ENCODE assay signal across 10 mouse cellular contexts in the genomic region with DNA sequence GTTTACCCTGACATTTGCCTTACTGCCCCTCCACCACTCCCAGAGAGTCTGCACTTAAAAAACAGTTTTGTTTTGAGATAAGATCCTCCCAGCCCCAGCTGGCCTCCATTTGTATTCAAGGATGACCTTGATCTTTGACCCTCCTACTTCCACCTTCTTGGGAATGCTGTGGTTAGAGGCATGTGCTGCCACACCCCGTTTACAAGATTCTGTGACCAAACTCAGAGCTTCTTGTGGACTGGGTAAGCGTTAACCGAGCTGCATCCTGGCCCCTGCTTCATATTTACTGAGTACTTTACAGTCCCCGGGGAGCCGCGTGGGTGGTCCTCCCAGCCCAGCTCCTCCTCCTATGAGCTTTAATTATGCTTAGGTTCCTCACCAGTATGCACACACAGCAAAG.
DNase-seq lines count a peak whose midpoint lies in the region; ATAC-seq and TF ChIP-seq lines count a peak whose summit lies in the region.
"Had no signal": no experiment of that assay in that cellular context is flagged by ENCODE, and none has a peak within 500 bp of the region (broad histone marks: within the 10 kb centered on the region; RNA-seq: fewer than 3 reads in every experiment).

No protein-coding gene starts in this region.

- dilution Hi-C loops in CH12.LX (cut with MboI; ENCODE audit: extremely low pct_ligation_motif_present, extremely low pct_unique_long_range_greater_than_20kb, low sequenced_read_pairs): no loop called here

- no peak for TF ChIP-seq EP300 in CH12.LX (IDR thresholded peaks at IDR 0.05; ENCODE audit: low read length)
- TF ChIP-seq EP300 in MEL (IDR thresholded peaks at IDR 0.05; ENCODE audit: low read depth in 1 of 2, low read length in 2 of 2): peak; percentile 46 to 52; a peak in 3 of 4 replicates
- no peak for TF ChIP-seq EP300 in liver, embryonic 14.5 days (IDR thresholded peaks at IDR 0.05; ENCODE audit: low read depth)

- intact Hi-C loops in left cerebral cortex, postnatal 10 days (cut with DNase I): no loop called here

- no peak overlapping the region for H3K9ac ChIP-seq in CH12.LX (ENCODE audit: insufficient read depth, low read depth)
- peak overlapping the region; percentile 50 for H3K9ac ChIP-seq in MEL (ENCODE audit: control insufficient read depth, low read depth, low read length, poor library complexity, severe bottlenecking)
- no peak overlapping the region; the same call in 1 of the 2 replicates for H3K9ac ChIP-seq in liver, embryonic 14.5 days (replicated peaks)

- TF ChIP-seq RAD21 in CH12.LX (IDR thresholded peaks at IDR 0.05; ENCODE audit: low read depth, low read length): no peak
- TF ChIP-seq RAD21 in MEL (IDR thresholded peaks at IDR 0.05; ENCODE audit: low read depth, low read length): no peak

- H3K9me3 ChIP-seq in CH12.LX (replicated peaks; ENCODE audit: low read length): no peaks in the 10 kb centered on the region
- H3K9me3 ChIP-seq in MEL (replicated peaks; ENCODE audit: insufficient read depth, low read length): no peaks in the 10 kb centered on the region
- H3K9me3 ChIP-seq in liver, embryonic 14.5 days (ENCODE audit: control insufficient read depth, low read length): no peaks in the 10 kb centered on the region

- DNase-seq in kidney, postnatal 10 days: peak; percentile 18
- DNase-seq in kidney, adult 2 months: no peak
- DNase-seq in CH12.LX (ENCODE audit: extremely low read depth) (no peak), MEL (ENCODE audit: low read depth, low spot score) (peak; percentile 86)
- DNase-seq in liver, embryonic 14.5 days (ENCODE audit: low read depth in 3 of 3, low spot score in 3 of 3): no peak
- DNase-seq in left cerebral cortex, postnatal 10 days (ENCODE audit: extremely low spot score in 1 of 2, low spot score in 2 of 2): no peak
- no peak for DNase-seq in frontal cortex, postnatal 25 days (ENCODE audit: low spot score in 2 of 2)
- DNase-seq: cerebellum, adult 11 months; gastrocnemius, adult 2 months; right cerebral cortex, postnatal 4 days had no signal

- in situ Hi-C loops in CH12.LX (cut with MboI; ENCODE audit: low pct_ligation_motif_present, low pct_unique_long_range_greater_than_20kb, low sequenced_read_pairs): no loop called here

- no peak overlapping the region for H3K27ac ChIP-seq in kidney, adult 2 months (ENCODE audit: insufficient read depth, low read depth, low read length)
- H3K27ac ChIP-seq in CH12.LX (ENCODE audit: insufficient read depth, low read depth) (no peak overlapping the region), MEL (ENCODE audit: control insufficient read depth, low read depth, low read length) (peak overlapping the region; percentile 84)
- H3K27ac ChIP-seq in liver, embryonic 14.5 days: no peak overlapping the region
- H3K27ac ChIP-seq: gastrocnemius, adult 2 months had no signal

- H3K36me3 ChIP-seq in kidney, adult 2 months (ENCODE audit: control insufficient read depth, insufficient read depth, low read length): no peaks in the 10 kb centered on the region
- no peaks in the 10 kb centered on the region for H3K36me3 ChIP-seq in CH12.LX (replicated peaks in 1 of 2; ENCODE audit: control insufficient read depth in 1 of 2, insufficient read depth in 1 of 2, low read length in 1 of 2)
- H3K36me3 ChIP-seq in MEL (ENCODE audit: control insufficient read depth in 1 of 2, insufficient read depth in 2 of 2, low read length in 2 of 2): peaks cover 0 to 36% of the 10 kb centered on the region in 2 experiments; a peak in 2 of 4 replicates
- no peaks in the 10 kb centered on the region for H3K36me3 ChIP-seq in liver, embryonic 14.5 days (replicated peaks; ENCODE audit: control insufficient read depth, insufficient read depth, low read depth)

- no peak overlapping the region for H3K4me3 ChIP-seq in kidney, adult 2 months (ENCODE audit: insufficient read depth, low read depth, low read length)
- H3K4me3 ChIP-seq in CH12.LX (replicated peaks in 1 of 3; ENCODE audit: low read depth in 2 of 3, low read length in 2 of 3, poor library complexity in 1 of 3): no peak overlapping the region
- peak overlapping the region; percentile 40 to 46 for H3K4me3 ChIP-seq in MEL (ENCODE audit: control insufficient read depth in 1 of 2, insufficient read depth in 1 of 2, low read depth in 2 of 2, low read length in 2 of 2)
- no peak overlapping the region for H3K4me3 ChIP-seq in liver, embryonic 14.5 days (ENCODE audit: insufficient read depth in 1 of 2, low read depth in 2 of 2, low read length in 2 of 2)
- H3K4me3 ChIP-seq: gastrocnemius, adult 2 months had no signal

- H3K4me2 ChIP-seq in CH12.LX (ENCODE audit: insufficient read depth, low read depth, poor library complexity, severe bottlenecking): peak overlapping the region; percentile 14; the same call in 1 of the 2 replicates
- 0 out of 2 replicates have a peak overlapping the region, but pooled peaks have one; percentile 1 for H3K4me2 ChIP-seq in liver, embryonic 14.5 days (ENCODE audit: low read depth)

- 35% methylated on average over 6 of the region's 6 CpGs for WGBS in kidney, adult 2 months
- 9% methylated on average over 6 of the region's 6 CpGs for WGBS in liver, embryonic 14.5 days (ENCODE audit: insufficient replicate concordance)

- no peak for ATAC-seq in liver, embryonic 14.5 days (ENCODE audit: insufficient read depth)

- H3K4me1 ChIP-seq in kidney, adult 2 months (ENCODE audit: control insufficient read depth, insufficient read depth, low read length): no peaks in the 10 kb centered on the region
- H3K4me1 ChIP-seq in CH12.LX (ENCODE audit: control insufficient read depth in 1 of 2, insufficient read depth in 2 of 2) (peaks cover 0 to 8% of the 10 kb centered on the region in 2 experiments; a peak in 2 of 4 replicates), MEL (ENCODE audit: control insufficient read depth in 1 of 2, insufficient read depth in 2 of 2, low read length in 2 of 2) (peaks cover 22 to 53% of the 10 kb centered on the region in 2 experiments)
- peaks cover 28 to 36% of the 10 kb centered on the region in 2 experiments for H3K4me1 ChIP-seq in liver, embryonic 14.5 days (replicated peaks; ENCODE audit: control insufficient read depth in 2 of 2, insufficient read depth in 2 of 2, low read length in 1 of 2)

- TF ChIP-seq POLR2A in kidney, adult 2 months (IDR thresholded peaks at IDR 0.05; ENCODE audit: low read depth, low read length): no peak
- TF ChIP-seq POLR2A in CH12.LX (IDR thresholded peaks at IDR 0.05; ENCODE audit: low read depth, low read length): no peak
- no peak for TF ChIP-seq POLR2A in MEL (IDR thresholded peaks at IDR 0.05; ENCODE audit: control insufficient read depth in 1 of 2, insufficient read depth in 1 of 2, low read depth in 1 of 2, low read length in 2 of 2, poor library complexity in 1 of 2)

- no peaks in the 10 kb centered on the region for H3K79me2 ChIP-seq in CH12.LX (replicated peaks; ENCODE audit: control insufficient read depth, extremely low read depth, insufficient read depth, poor library complexity, severe bottlenecking)
- H3K79me2 ChIP-seq in MEL (ENCODE audit: control insufficient read depth, insufficient read depth, low read length, poor library complexity): no peaks in the 10 kb centered on the region

- no peak for TF ChIP-seq CTCF in kidney, adult 2 months (conservative IDR thresholded peaks at IDR 0.05; ENCODE audit: insufficient read depth, insufficient read length, low read depth, low read length)
- TF ChIP-seq CTCF in CH12.LX (conservative IDR thresholded peaks at IDR 0.05 in 1 of 2, IDR thresholded peaks at IDR 0.05 in 1 of 2; ENCODE audit: low read depth in 2 of 2, low read length in 2 of 2) (no peak), MEL (IDR thresholded peaks at IDR 0.05 in 2 of 3, conservative IDR thresholded peaks at IDR 0.05 in 1 of 3; ENCODE audit: control insufficient read depth in 1 of 3, insufficient read depth in 1 of 3, low read depth in 2 of 3, low read length in 3 of 3, poor library complexity in 1 of 3, severe bottlenecking in 1 of 3) (no peak)
- no peak for TF ChIP-seq CTCF in liver, embryonic 14.5 days (IDR thresholded peaks at IDR 0.05; ENCODE audit: low read depth)

- no peaks in the 10 kb centered on the region for H3K27me3 ChIP-seq in kidney, adult 2 months (replicated peaks; ENCODE audit: control insufficient read depth, insufficient read depth, low read length)
- H3K27me3 ChIP-seq in CH12.LX (replicated peaks): no peaks in the 10 kb centered on the region
- H3K27me3 ChIP-seq in MEL (ENCODE audit: control insufficient read depth in 1 of 2, insufficient read depth in 2 of 2, low read length in 2 of 2): no peaks in the 10 kb centered on the region
- H3K27me3 ChIP-seq in liver, embryonic 14.5 days (ENCODE audit: control insufficient read depth, insufficient read depth, low read length): no peaks in the 10 kb centered on the region

TF ChIP-seq in CH12.LX, 34 proteins besides CTCF, POLR2A, EP300 and RAD21:
- TF ChIP-seq MAFK (IDR thresholded peaks at IDR 0.05; ENCODE audit: insufficient replicate concordance, low read length) (no peak), BHLHE40 (IDR thresholded peaks at IDR 0.05; ENCODE audit: low read depth, low read length) (no peak), ZKSCAN1 (IDR thresholded peaks at IDR 0.05; ENCODE audit: borderline replicate concordance, low read depth, low read length) (no peak), MAX (IDR thresholded peaks at IDR 0.05; ENCODE audit: low read length) (no peak), IRF4 (IDR thresholded peaks at IDR 0.05; ENCODE audit: low read depth, low read length) (no peak), RCOR1 (conservative IDR thresholded peaks at IDR 0.05; ENCODE audit: low read depth, low read length) (no peak), USF1 (IDR thresholded peaks at IDR 0.05; ENCODE audit: low read depth, low read length) (no peak), TBP (conservative IDR thresholded peaks at IDR 0.05; ENCODE audit: low read depth, low read length) (no peak), ELF1 (IDR thresholded peaks at IDR 0.05; ENCODE audit: low read depth, low read length) (no peak), GABPA (IDR thresholded peaks at IDR 0.05; ENCODE audit: insufficient replicate concordance, low read depth, low read length) (no peak)
TF ChIP-seq in CH12.LX: peak in this region for 0.

TF ChIP-seq in MEL, 35 proteins besides CTCF, POLR2A, EP300 and RAD21 (continues in another document):
- TF ChIP-seq ZKSCAN1 (IDR thresholded peaks at IDR 0.05; ENCODE audit: low read depth, low read length): no peak
- TF ChIP-seq E2F4 (IDR thresholded peaks at IDR 0.05; ENCODE audit: borderline replicate concordance, low read depth, low read length): no peak
- no peak for TF ChIP-seq UBTF (IDR thresholded peaks at IDR 0.05; ENCODE audit: borderline replicate concordance, insufficient read depth, low read depth, low read length)
- no peak for TF ChIP-seq TCF12 (IDR thresholded peaks at IDR 0.05; ENCODE audit: low read depth, low read length)
- no peak for TF ChIP-seq SIN3A (IDR thresholded peaks at IDR 0.05; ENCODE audit: low read length)
- no peak for TF ChIP-seq CHD2 (IDR thresholded peaks at IDR 0.05; ENCODE audit: low read length)
- peak; percentile 66 for TF ChIP-seq RCOR1 (IDR thresholded peaks at IDR 0.05; ENCODE audit: low read depth, low read length)
- peak; percentile 59; the same call in 1 of the 2 replicates for TF ChIP-seq BHLHE40 (IDR thresholded peaks at IDR 0.05; ENCODE audit: borderline replicate concordance, low read depth, low read length)
- TF ChIP-seq NELFE (IDR thresholded peaks at IDR 0.05; ENCODE audit: low read depth, low read length): peak; percentile 17; the same call in 1 of the 2 replicates
- no peak for TF ChIP-seq ZC3H11A (IDR thresholded peaks at IDR 0.05; ENCODE audit: low read depth, low read length)

Comparison
In these comparisons a context has a peak if more than half of its experiments do, and no peak if none do; other contexts are left out.
1. DNase-seq: peak in kidney, postnatal 10 days (single experiment) and MEL (single experiment); none in kidney, adult 2 months (single experiment), CH12.LX (single experiment), liver, embryonic 14.5 days (0 of 3), left cerebral cortex, postnatal 10 days (0 of 2) and frontal cortex, postnatal 25 days (0 of 2).
2. H3K4me3 ChIP-seq: peak in MEL (2 of 2); none in kidney, adult 2 months (single experiment), CH12.LX (0 of 3) and liver, embryonic 14.5 days (0 of 2).